Mouse (Mus musculus) heart, embryonic 11.5 days (tissue): ENCODE measurements around the gene Slf2. TPM values are rescaled to one million over a fixed set of nuclear protein-coding genes. Genes with fewer than 3 reads are reported as not detected.

Source experiments
- ATAC-seq: fragments of 200-750 bp; cut with Nextera tagmentation; replicated peaks from 2 replicates; pipeline ENCODE4 v1.8.0; 2017; ENCODE audit warnings: moderate library complexity; ENCODE audit not compliant: insufficient number of reproducible peaks, low FRiP score, low TSS enrichment
- H3K27ac ChIP-seq: fragments of 300-500 bp; sonication (generic); 2 replicates; pipeline ENCODE4 v1.5.1; 2014; ENCODE audit warnings: mild to moderate bottlenecking, low read depth, low read length
- H3K27me3 ChIP-seq: fragments of 300-500 bp; sonication (generic); 2 replicates; pipeline ENCODE4 v1.6.1; 2014; ENCODE audit warnings: mild to moderate bottlenecking, low read length, mixed read lengths; ENCODE audit not compliant: control insufficient read depth, insufficient read depth
- H3K36me3 ChIP-seq: fragments of 300-500 bp; sonication (generic); 2 replicates; pipeline ENCODE4 v1.6.1; 2014; ENCODE audit warnings: mild to moderate bottlenecking, low read length, moderate library complexity, mixed read lengths; ENCODE audit not compliant: control insufficient read depth, insufficient read depth
- H3K4me1 ChIP-seq: fragments of 300-500 bp; sonication (generic); 2 replicates; pipeline ENCODE4 v1.6.1; 2014; ENCODE audit warnings: low read length; ENCODE audit not compliant: control insufficient read depth, insufficient read depth
- H3K4me2 ChIP-seq: fragments of 300-500 bp; sonication (generic); 2 replicates; pipeline ENCODE4 v1.6.1; 2014; ENCODE audit warnings: mild to moderate bottlenecking, moderate library complexity
- H3K4me3 ChIP-seq: fragments of 300-500 bp; sonication (generic); 2 replicates; pipeline ENCODE4 v1.5.1; 2014; ENCODE audit warnings: low read depth, low read length
- H3K9ac ChIP-seq: fragments of 300-500 bp; sonication (generic); 2 replicates; pipeline ENCODE4 v1.6.1; 2014; ENCODE audit warnings: mild to moderate bottlenecking, low read depth, low read length, moderate library complexity
- H3K9me3 ChIP-seq: fragments of 300-500 bp; sonication (generic); replicated peaks from 2 replicates; pipeline ENCODE4 v1.6.1; 2016; ENCODE audit warnings: low read length; ENCODE audit not compliant: control insufficient read depth
- WGBS: fragments of 180-500 bp; shearing (Covaris S2); extraction: QIAGEN DNeasy Blood & Tissue Kit; methylation state at CpG from one replicate; pipeline ENCODE4 v1.1.7; 2014; ENCODE audit not compliant: insufficient replicate concordance; 5-methylcytosine and 5-hydroxymethylcytosine counted together
- polyA plus RNA-seq: library from polyadenylated mRNA; unstranded; fragments of >200 nt; fragmentation: Nextera tagmentation; extraction: Ambion mirVana; gene quantifications from 2 replicates; pipeline ENCODE4 v1.2.1, GENCODE M21; 2014

Slf2 gene
- polyA plus RNA-seq, 1 experiment from 2014 or later, result 57.1 TPM

DNA sequence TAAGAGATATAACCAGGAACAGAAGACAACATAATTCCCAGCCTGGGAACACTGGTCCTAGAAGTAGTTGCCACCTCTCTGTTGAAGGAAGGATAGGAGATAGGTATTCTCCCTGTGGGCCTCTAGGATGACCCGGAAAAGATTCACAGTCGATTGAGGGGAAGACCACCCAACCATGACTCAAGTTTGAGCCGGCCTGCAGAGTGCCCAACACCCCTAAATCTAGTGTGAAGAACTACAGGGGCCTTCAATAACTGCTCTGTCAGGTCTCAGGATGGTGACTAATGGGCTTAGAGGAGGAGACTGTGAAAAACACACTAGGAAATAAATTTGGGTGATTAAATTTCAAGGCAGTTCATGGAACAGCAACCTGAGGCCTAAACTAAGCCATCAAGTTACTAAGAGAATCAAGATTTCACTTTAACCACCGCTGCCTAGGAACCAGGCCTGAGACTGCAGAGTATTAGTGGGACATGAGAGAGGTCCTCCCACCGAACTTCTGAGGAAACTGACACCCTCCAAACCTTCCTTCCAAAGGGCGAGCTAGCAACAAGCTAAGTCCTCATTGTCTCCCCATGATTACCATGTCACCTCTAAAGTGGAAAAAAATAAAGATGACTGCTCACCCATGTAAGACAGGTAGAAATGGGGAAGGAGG is 27.5 kb upstream of the Slf2 start:
- Histone ChIP-seq H3K4me2 (no peak overlapping the region), H3K4me1 (peaks cover 32% of the 10 kb centered on the region), H3K27me3 (no peaks in the 10 kb centered on the region), H3K4me3 (no peak overlapping the region), H3K9ac (no peak overlapping the region), H3K9me3 (no peaks in the 10 kb centered on the region), H3K27ac (no peak overlapping the region), H3K36me3 (no peaks in the 10 kb centered on the region)
- no peak for ATAC-seq
- WGBS, result 59% methylated on average over 6 of the region's 6 CpGs

DNA sequence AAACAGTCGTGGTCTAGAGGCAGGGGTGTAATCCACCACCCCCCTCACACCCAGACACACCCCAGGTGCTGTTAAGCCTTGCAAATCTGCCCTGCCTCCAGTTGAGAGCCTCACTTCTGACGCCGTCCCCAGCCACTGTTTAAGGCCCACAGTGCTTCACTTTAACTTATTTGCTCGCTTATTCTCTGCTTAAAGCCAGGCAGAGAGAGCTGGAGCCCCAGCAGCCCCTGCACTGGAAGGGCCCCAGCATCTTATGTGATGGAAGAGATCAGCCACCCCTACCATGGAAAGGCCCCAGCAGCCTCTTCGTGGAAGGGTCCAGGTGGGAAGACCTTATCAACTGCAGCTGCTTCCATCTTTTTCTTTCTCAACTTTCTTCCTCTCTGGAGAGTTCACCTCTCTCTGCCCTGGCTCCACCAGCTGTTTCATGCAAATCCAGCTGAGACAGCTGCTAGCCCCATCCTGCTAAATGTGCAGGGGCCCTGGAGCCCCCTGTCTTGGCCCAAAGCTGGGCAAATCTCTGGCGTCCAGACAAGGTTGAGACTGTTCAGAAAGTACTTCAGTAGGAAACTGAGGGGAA is 26.7 kb upstream of the Slf2 start:
- Histone ChIP-seq H3K4me3 (no peak overlapping the region), H3K4me2 (no peak overlapping the region), H3K9me3 (no peaks in the 10 kb centered on the region), H3K27me3 (no peaks in the 10 kb centered on the region), H3K27ac (no peak overlapping the region), H3K36me3 (no peaks in the 10 kb centered on the region), H3K9ac (no peak overlapping the region), H3K4me1 (peaks cover 26% of the 10 kb centered on the region)
- no peak for ATAC-seq
- 35% methylated on average over 6 of the region's 6 CpGs for WGBS

DNA sequence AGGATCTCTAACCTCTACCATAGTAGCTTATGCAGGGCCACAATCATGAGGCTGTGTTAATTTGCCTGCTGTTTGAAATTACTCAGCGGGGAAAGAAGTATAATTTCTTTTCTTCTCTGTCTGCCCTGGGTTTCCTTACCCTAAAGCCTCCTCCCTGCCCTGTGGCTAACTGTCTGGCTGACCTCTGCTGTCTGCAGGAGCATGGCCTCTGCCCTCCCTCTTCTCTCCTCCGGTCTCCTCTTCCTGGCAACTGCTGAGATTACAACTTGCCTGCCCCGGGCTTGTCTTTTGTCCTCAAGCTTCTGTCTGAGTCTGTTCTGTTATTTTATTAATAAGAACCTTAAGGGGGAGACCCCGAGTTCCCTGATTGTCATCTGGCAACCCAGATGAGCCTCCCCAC is 25.6 kb upstream of the Slf2 start:
- H3K27ac ChIP-seq, result no peak overlapping the region
- no peak overlapping the region for H3K9ac ChIP-seq
- WGBS, result 42% methylated on average over 4 of the region's 4 CpGs
- no peak overlapping the region for H3K4me2 ChIP-seq
- H3K4me1 ChIP-seq, result peaks cover 16% of the 10 kb centered on the region
- H3K36me3 ChIP-seq, result no peaks in the 10 kb centered on the region
- H3K27me3 ChIP-seq, result no peaks in the 10 kb centered on the region
- no peak for ATAC-seq
- H3K9me3 ChIP-seq, result no peaks in the 10 kb centered on the region
- no peak overlapping the region for H3K4me3 ChIP-seq

DNA sequence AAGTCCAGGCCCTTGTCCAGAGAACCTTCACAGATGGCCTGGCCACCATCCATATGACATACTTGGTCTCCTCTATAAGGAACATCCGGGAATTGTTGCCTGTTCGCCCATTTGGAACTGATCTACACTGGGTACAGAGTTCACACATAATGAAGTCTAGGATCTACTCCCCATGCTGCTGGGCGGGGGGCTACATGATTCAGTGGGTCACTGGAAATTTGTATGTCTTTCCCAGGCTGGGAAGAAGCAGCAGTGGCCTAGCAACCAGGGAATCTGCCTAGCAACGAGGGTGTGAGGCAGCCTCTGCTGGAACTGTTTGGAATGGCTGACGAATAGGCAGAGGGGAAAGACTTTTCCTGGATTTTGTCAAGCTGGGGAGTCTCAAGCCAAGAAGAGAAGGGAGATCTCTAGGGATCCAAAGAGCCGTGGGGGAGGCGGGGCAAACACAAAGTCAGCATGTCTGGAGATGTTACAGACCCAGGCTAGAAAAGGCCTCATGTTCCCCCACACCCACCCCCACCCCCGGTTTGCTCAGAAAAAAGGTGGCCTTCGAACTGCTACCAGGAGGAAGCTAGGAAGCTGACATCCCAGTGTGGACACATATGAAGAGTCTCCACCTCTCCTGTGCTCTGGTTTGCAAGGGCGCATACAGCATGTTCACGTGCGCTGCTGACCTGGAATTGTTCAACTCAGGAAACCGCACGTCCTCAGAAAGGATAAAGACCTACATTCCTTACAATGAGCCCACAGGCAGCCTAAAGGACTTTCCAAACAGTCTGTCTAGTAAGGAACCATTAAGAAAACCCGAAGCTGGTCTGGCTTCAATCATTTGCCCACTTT is 22.9 kb upstream of the Slf2 start:
- WGBS, result 41% methylated on average over 15 of the region's 15 CpGs
- no peak overlapping the region for H3K4me3 ChIP-seq
- no peaks in the 10 kb centered on the region for H3K9me3 ChIP-seq
- no peaks in the 10 kb centered on the region for H3K27me3 ChIP-seq
- H3K4me2 ChIP-seq, result no peak overlapping the region
- H3K36me3 ChIP-seq, result no peaks in the 10 kb centered on the region
- peaks cover 11% of the 10 kb centered on the region for H3K4me1 ChIP-seq
- H3K27ac ChIP-seq, result peak overlapping the region; percentile 67
- no peak overlapping the region for H3K9ac ChIP-seq
- ATAC-seq, result no peak; the same call in 1 of the 2 replicates

DNA sequence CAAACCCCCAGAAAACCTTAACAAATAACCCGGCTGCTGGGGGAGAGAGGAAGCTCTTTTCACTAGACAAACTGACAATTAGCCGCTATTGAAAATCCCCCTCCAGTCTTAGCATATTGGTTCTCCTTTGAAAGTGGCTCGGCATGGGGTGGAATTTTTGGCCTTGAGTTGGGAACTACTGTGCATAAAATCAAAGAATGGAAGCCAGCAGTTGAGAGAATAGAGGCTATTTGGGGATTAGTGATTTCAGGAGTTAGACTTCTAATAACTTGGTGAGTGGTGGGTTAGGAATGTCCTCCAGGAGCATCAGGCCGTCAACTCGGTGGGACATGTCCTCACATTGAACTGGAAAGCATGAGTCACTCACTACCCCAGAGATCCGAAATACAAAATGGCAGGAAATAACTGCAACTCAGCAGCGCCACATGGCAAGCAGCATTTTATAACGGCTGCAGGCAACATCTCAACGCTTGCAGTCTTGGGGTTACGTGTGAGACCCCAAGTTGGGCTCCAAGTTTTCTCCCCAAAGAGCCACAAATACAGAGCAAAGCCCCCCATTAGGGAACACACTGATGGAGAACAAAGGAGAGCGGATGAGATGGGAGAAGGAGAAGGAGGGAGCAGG is 22.0 kb upstream of the Slf2 start:
- H3K36me3 ChIP-seq, result no peaks in the 10 kb centered on the region
- H3K9me3 ChIP-seq, result no peaks in the 10 kb centered on the region
- ATAC-seq, result no peak
- no peaks in the 10 kb centered on the region for H3K27me3 ChIP-seq
- 60% methylated on average over 11 of the region's 11 CpGs for WGBS
- no peak overlapping the region for H3K4me2 ChIP-seq
- no peak overlapping the region for H3K9ac ChIP-seq
- H3K27ac ChIP-seq, result peak overlapping the region; percentile 67
- no peak overlapping the region for H3K4me3 ChIP-seq
- peaks cover 11% of the 10 kb centered on the region for H3K4me1 ChIP-seq

- H3K36me3 ChIP-seq, result no peaks in the 10 kb centered on the region
These were observed 16.3 kb upstream of the Slf2 start for GRCm38 (mm10) chr19:44914481-44915249.

DNA sequence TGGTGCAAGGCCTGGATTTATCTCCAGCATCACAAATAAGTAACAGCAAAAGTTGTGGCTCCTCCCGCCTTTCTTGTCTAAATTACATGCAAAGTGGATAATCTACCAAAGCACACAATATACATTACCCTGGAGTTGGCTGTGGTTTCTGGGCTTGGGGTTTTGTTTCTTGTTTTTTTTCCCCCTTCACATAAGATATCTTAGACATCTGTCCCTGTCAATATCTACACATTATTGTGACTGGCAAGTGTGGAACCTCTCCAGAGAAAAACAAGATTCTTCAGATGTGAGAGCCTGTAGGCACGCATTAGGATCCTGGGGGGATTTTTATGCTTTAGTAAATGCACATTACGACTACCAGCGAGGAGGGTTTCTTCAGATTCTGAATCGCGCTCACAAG is 12.8 kb upstream of the Slf2 start:
- no peak overlapping the region for H3K4me2 ChIP-seq
- no peak overlapping the region for H3K4me3 ChIP-seq
- H3K36me3 ChIP-seq, result no peaks in the 10 kb centered on the region
- ATAC-seq, result no peak
- WGBS, result 87% methylated on average over 6 of the region's 6 CpGs
- H3K27ac ChIP-seq, result no peak overlapping the region
- H3K27me3 ChIP-seq, result no peaks in the 10 kb centered on the region
- no peaks in the 10 kb centered on the region for H3K9me3 ChIP-seq
- 0 out of 2 replicates have a peak, but pooled peaks cover 7% of the 10 kb centered on the region for H3K4me1 ChIP-seq
- no peak overlapping the region for H3K9ac ChIP-seq

More at GRCm38 (mm10) chr19:44914481-44915249, 16.3 kb upstream of the Slf2 start:
- Histone ChIP-seq H3K4me2 (no peak overlapping the region), H3K4me1 (0 out of 2 replicates have a peak, but pooled peaks cover 7% of the 10 kb centered on the region), H3K4me3 (no peak overlapping the region), H3K27me3 (no peaks in the 10 kb centered on the region), H3K9ac (no peak overlapping the region), H3K9me3 (no peaks in the 10 kb centered on the region), H3K27ac (peak overlapping the region; percentile 22)
- WGBS, result 48% methylated on average over 10 of the region's 10 CpGs
- ATAC-seq, result 0 out of 2 replicates have a peak, but pooled peaks have one; percentile 42
